Mouse (Mus musculus) colon, adult 2 months (tissue): ENCODE measurements around the gene Olfr770. TPM values are rescaled to one million over a fixed set of nuclear protein-coding genes. Genes with fewer than 3 reads are reported as not detected.

Experiments
- polyA plus RNA-seq: library from polyadenylated mRNA; depleted of rRNA; stranded (reverse); fragments of >200 nt; gene quantifications from 2 replicates; pipeline ENCODE4 v1.2.3, GENCODE M21; 2012; rRNA removed

The Olfr770 gene
- not detected in 2 replicates for polyA plus RNA-seq

GRCm38 (mm10) chr10:129138898-129139297 lies at the start of gene Olfr770:
Olfr770 (minus strand) TSS chr10:129138998.

GRCm38 (mm10) chr10:129187319-129187718 lies 48.5 kb upstream of the Olfr770 start, which contains the start of gene Olfr773:
Olfr773 (minus strand) TSS chr10:129187419.

GRCm38 (mm10) chr10:129177821-129178220 lies 39.0 kb upstream of the Olfr770 start, which contains the start of gene Olfr772:
Olfr772 (minus strand) TSS chr10:129177921.

GRCm38 (mm10) chr10:129164651-129165050 lies 25.9 kb upstream of the Olfr770 start, which contains the start of gene Olfr771:
Olfr771 (minus strand) TSS chr10:129164751.

GRCm38 (mm10) chr10:129117761-129118160 lies 21.0 kb downstream of the Olfr770 start, which contains the start of gene Olfr769:
Olfr769 (minus strand) TSS chr10:129117861.

GRCm38 (mm10) chr10:129099275-129099674 lies 39.5 kb downstream of the Olfr770 start, which contains the start of gene Olfr768:
Olfr768 (minus strand) TSS chr10:129099375.

GRCm38 (mm10) chr10:129082810-129083209 lies 56.0 kb downstream of the Olfr770 start, which contains the start of gene Olfr767:
Olfr767 (minus strand) TSS chr10:129082910.

Other genes starting within 250 kb of the Olfr770 start
- gene Gdf11, start 247.3 kb downstream of the Olfr770 start, polyA plus RNA-seq, result 1.5 and 1.6 TPM in 2 replicates
- gene Cd63, start 238.0 kb downstream of the Olfr770 start, polyA plus RNA-seq, result 225 and 259 TPM in 2 replicates
- 28.4 and 36.4 TPM in 2 replicates for gene Rdh5, start 216.1 kb downstream of the Olfr770 start, polyA plus RNA-seq
- gene Bloc1s1, start 215.0 kb downstream of the Olfr770 start, polyA plus RNA-seq, result 151 TPM in 2 replicates
- gene Itga7, start 205.2 kb downstream of the Olfr770 start, polyA plus RNA-seq, result 56.9 and 58.2 TPM in 2 replicates
- 159 and 171 TPM in 2 replicates for gene Mettl7b, start 178.0 kb downstream of the Olfr770 start, polyA plus RNA-seq
- not detected in 2 replicates for gene Olfr9, start 149.6 kb downstream of the Olfr770 start, polyA plus RNA-seq
- gene Olfr763, start 128.2 kb downstream of the Olfr770 start, polyA plus RNA-seq, result not detected in 2 replicates
- not detected in 2 replicates for gene Olfr764-ps1, start 99.1 kb downstream of the Olfr770 start, polyA plus RNA-seq
- not detected in 2 replicates for gene Olfr765, start 89.0 kb downstream of the Olfr770 start, polyA plus RNA-seq
- not detected in 2 replicates for gene Olfr766-ps1, start 70.0 kb downstream of the Olfr770 start, polyA plus RNA-seq
- not detected in 2 replicates for gene Olfr767, start 56.1 kb downstream of the Olfr770 start, polyA plus RNA-seq
- gene Olfr768, start 39.6 kb downstream of the Olfr770 start, polyA plus RNA-seq, result not detected in 2 replicates
- not detected in 2 replicates for gene Olfr769, start 21.1 kb downstream of the Olfr770 start, polyA plus RNA-seq
- not detected in 2 replicates for gene Olfr771, start 25.8 kb upstream of the Olfr770 start, polyA plus RNA-seq
- not detected in 2 replicates for gene Olfr772, start 38.9 kb upstream of the Olfr770 start, polyA plus RNA-seq
- not detected in 2 replicates for gene Olfr773, start 48.4 kb upstream of the Olfr770 start, polyA plus RNA-seq
- gene Olfr774, start 97.2 kb upstream of the Olfr770 start, polyA plus RNA-seq, result not detected in 2 replicates
- gene Olfr775, start 109.4 kb upstream of the Olfr770 start, polyA plus RNA-seq, result not detected in 2 replicates
- not detected in 2 replicates for gene Olfr776, start 120.1 kb upstream of the Olfr770 start, polyA plus RNA-seq
- not detected in 2 replicates for gene Olfr777, start 132.5 kb upstream of the Olfr770 start, polyA plus RNA-seq
- gene Olfr780, start 179.1 kb upstream of the Olfr770 start, polyA plus RNA-seq, result not detected in 2 replicates
- not detected in 2 replicates for gene Olfr781, start 189.9 kb upstream of the Olfr770 start, polyA plus RNA-seq
- gene Olfr782, start 209.9 kb upstream of the Olfr770 start, polyA plus RNA-seq, result not detected in 2 replicates
- gene Olfr784, start 245.1 kb upstream of the Olfr770 start, polyA plus RNA-seq, result 0.06 TPM in 2 replicates